Mouse (Mus musculus) small intestine, adult 2 months (tissue): ENCODE measurements around the gene Pnmal2.

Experiments
- CTCF ChIP-seq: fragments of 200-500 bp; IDR thresholded peaks from 2 replicates; pipeline ENCODE4 v1.5.1; 2012; ENCODE audit warnings: low read depth, mild to moderate bottlenecking, control low read depth, inconsistent platforms, low read length, moderate library complexity, mixed read lengths; ENCODE audit not compliant: insufficient replicate concordance, insufficient read length; ENCODE audit errors: extremely low read depth
- POLR2A ChIP-seq: fragments of 200-500 bp; IDR thresholded peaks from 2 replicates; pipeline ENCODE4 v1.6.1; 2012; ENCODE audit warnings: low read depth, mild to moderate bottlenecking, control low read depth, inconsistent platforms, low read length, moderate library complexity

GRCm38 (mm10) chr7:16956410-16957265 lies 12.2 kb downstream of the Pnmal2 start:
- TF ChIP-seq CTCF (no peak), POLR2A (no peak)
